Mouse (Mus musculus) activated CD4-positive, CD25-positive, alpha-beta regulatory T cell (primary cell): ENCODE data around the gene Ern1. TPM values are rescaled to one million over a fixed set of nuclear protein-coding genes. Genes with fewer than 3 reads are reported as not detected.

ENCODE experiments used
- polyA plus RNA-seq, 2 experiments: library from polyadenylated mRNA; unstranded; fragments of 100-300 nt; shearing (Covaris generic); gene quantifications; one replicate each; pipeline ENCODE4 v1.2.1; 2017

The Ern1 gene
- 10 to 100 TPM in 1 of 2 experiments, 1 to 10 TPM in 1; 3.5 to 10.2 TPM for polyA plus RNA-seq

GRCm38 (mm10) chr11:106487733-106488115, at the start of gene Ern1:
TSS of gene Ern1 (minus strand) at chr11:106487852.

GRCm38 (mm10) chr11:106387791-106388216, 99.8 kb downstream of the Ern1 start, which contains the start of gene Icam2:
TSS of gene Icam2 (minus strand) at chr11:106388075.

GRCm38 (mm10) chr11:106365366-106365765, 122.3 kb downstream of the Ern1 start, which contains the start of gene Prr29:
TSS of gene Prr29 (plus strand) at chr11:106365472.

GRCm38 (mm10) chr11:106353188-106353587, 134.5 kb downstream of the Ern1 start, which contains the start of gene Scn4a:
TSS of gene Scn4a (minus strand) at chr11:106353288.

Other genes starting within 250 kb of the Ern1 start
- gene Ftsj3, start 231.8 kb downstream of the Ern1 start, polyA plus RNA-seq, result 10 to 100 TPM; 41.8 to 72.1 TPM
- gene Psmc5, start 231.7 kb downstream of the Ern1 start, polyA plus RNA-seq, result 100 to 1,000 TPM; 169 to 199 TPM
- gene Smarcd2, start 214.9 kb downstream of the Ern1 start, polyA plus RNA-seq, result 100 to 1,000 TPM; 132 to 161 TPM
- gene Tcam1, start 211.2 kb downstream of the Ern1 start, polyA plus RNA-seq, result under 1 TPM; 0.05 to 0.17 TPM
- gene Gh, start 186.0 kb downstream of the Ern1 start, polyA plus RNA-seq, result not detected
- gene Cd79b, start 173.1 kb downstream of the Ern1 start, polyA plus RNA-seq, result 10 to 100 TPM; 32.3 to 47.4 TPM
- gene Scn4a, start 134.6 kb downstream of the Ern1 start, polyA plus RNA-seq, result under 1 TPM; 0.06 to 0.17 TPM
- gene Prr29, start 122.4 kb downstream of the Ern1 start, polyA plus RNA-seq, result under 1 TPM; 0.27 to 0.42 TPM
- gene Icam2, start 99.8 kb downstream of the Ern1 start, polyA plus RNA-seq, result 10 to 100 TPM; 76.8 to 99.6 TPM
- 10 to 100 TPM; 17.6 to 28.6 TPM for gene Tex2, start 125.6 kb upstream of the Ern1 start, polyA plus RNA-seq